Mouse (Mus musculus) erythroblast, embryonic 14.5 days (primary cell): Measurements from ENCODE around the gene Tdrd1.

Source experiments
- GATA1 ChIP-seq: IDR thresholded peaks from 2 replicates; pipeline ENCODE4 v1.6.1; 2012; ENCODE audit warnings: low read length, inconsistent platforms, mixed read lengths
- TAL1 ChIP-seq: IDR thresholded peaks from 3 replicates; pipeline ENCODE4 v1.6.1; 2012; ENCODE audit warnings: low read length, inconsistent platforms, mixed read lengths

DNA sequence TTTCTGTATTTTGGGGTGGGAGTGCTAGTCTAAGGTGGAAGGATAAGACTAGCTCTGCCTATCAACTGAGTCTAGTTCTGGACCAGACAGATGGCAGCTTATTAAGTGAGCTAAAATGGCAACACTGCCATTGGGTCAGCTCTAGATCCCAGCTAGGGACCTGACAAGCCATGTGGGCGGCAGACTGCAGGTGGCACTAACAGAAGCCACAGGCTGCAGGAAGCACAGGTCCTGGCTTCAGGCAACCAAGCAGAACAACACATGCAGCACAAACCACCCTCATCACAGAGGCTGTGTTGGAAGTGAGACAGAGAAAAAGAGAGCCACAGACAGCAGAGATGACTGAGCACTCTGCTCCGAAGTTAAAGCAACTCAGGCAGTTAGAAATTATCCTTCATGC lies 20.6 kb upstream of the Tdrd1 start:
- TF ChIP-seq GATA1 (no peak), TAL1 (no peak)
